Mouse (Mus musculus) embryonic facial prominence, embryonic 14.5 days (tissue): ENCODE results near the gene Ankrd6. TPM values are rescaled to one million over a fixed set of nuclear protein-coding genes. Genes with fewer than 3 reads are reported as not detected.

Experiments used
- ATAC-seq: fragments of 200-750 bp; cut with Nextera tagmentation; 2 replicates; pipeline ENCODE4 v1.8.0; 2017; ENCODE audit warnings: low read depth, moderate number of reproducible peaks, moderate TSS enrichment
- DNase-seq: peaks from one replicate; pipeline ENCODE4 v3.0.0-alpha.2; 2015; ENCODE audit warnings: low spot score
- H3K27ac ChIP-seq: fragments of 300-500 bp; sonication (generic); replicated peaks from 2 replicates; pipeline ENCODE4 v1.5.1; 2014; ENCODE audit warnings: low read depth, mild to moderate bottlenecking, low read length, moderate library complexity
- H3K27me3 ChIP-seq: fragments of 300-500 bp; sonication (generic); replicated peaks from 2 replicates; pipeline ENCODE4 v1.6.1; 2014; ENCODE audit warnings: low read length; ENCODE audit not compliant: control insufficient read depth, insufficient read depth
- H3K36me3 ChIP-seq: fragments of 300-500 bp; sonication (generic); 2 replicates; pipeline ENCODE4 v1.6.1; 2014; ENCODE audit warnings: low read length, mixed read lengths; ENCODE audit not compliant: control insufficient read depth, insufficient read depth
- H3K4me1 ChIP-seq: fragments of 300-500 bp; sonication (generic); 2 replicates; pipeline ENCODE4 v1.6.1; 2014; ENCODE audit warnings: antibody characterized with exemption, low read length; ENCODE audit not compliant: control insufficient read depth, insufficient read depth
- H3K4me2 ChIP-seq: fragments of 300-500 bp; sonication (generic); 2 replicates; pipeline ENCODE4 v1.6.1; 2014; ENCODE audit warnings: low read depth, mild to moderate bottlenecking, low read length, moderate library complexity, mixed read lengths
- H3K4me3 ChIP-seq: fragments of 300-500 bp; sonication (generic); 2 replicates; pipeline ENCODE4 v1.5.1; 2014; ENCODE audit warnings: low read depth, mild to moderate bottlenecking, low read length
- H3K9ac ChIP-seq: fragments of 300-500 bp; sonication (generic); 2 replicates; pipeline ENCODE4 v1.6.1; 2014; ENCODE audit warnings: low read depth, mild to moderate bottlenecking, low read length, moderate library complexity, mixed read lengths
- H3K9me3 ChIP-seq: fragments of 300-500 bp; sonication (generic); 2 replicates; pipeline ENCODE4 v1.6.1; 2016; ENCODE audit warnings: low read length; ENCODE audit not compliant: control insufficient read depth
- WGBS: fragments of 180-500 bp; shearing (Covaris S2); extraction: QIAGEN DNeasy Blood & Tissue Kit; methylation state at CpG from one replicate; pipeline ENCODE4 v1.1.7; 2014; 5-methylcytosine and 5-hydroxymethylcytosine counted together
- polyA plus RNA-seq: library from polyadenylated mRNA; unstranded; fragments of >200 nt; fragmentation: Nextera tagmentation; extraction: Ambion mirVana; gene quantifications from 2 replicates; pipeline ENCODE4 v1.2.1, GENCODE M21; 2014

Ankrd6 gene
- polyA plus RNA-seq, 1 experiment from 2014 or later, result 11.0 TPM

DNA sequence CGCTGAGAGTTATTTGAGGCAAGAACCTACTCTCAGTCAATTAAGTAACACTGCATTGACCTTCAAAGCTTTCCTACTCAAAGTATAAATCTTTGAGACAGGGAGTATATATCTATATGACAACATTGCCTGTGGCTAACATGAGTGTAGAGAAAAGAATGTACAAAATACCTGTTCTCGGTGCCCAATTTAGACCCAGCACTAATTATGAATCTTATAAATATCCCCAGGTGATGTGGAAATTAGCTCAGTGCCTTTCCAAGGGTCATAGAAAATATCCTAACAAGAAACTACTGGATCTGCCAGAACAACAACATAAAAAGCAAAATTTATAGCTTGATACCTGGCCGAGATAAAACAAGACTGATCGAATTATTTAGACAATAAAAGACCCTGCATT is 151.7 kb downstream of the Ankrd6 start:
- H3K4me2 ChIP-seq, result no peak overlapping the region
- H3K4me3 ChIP-seq, result no peak overlapping the region
- no peak overlapping the region for H3K27ac ChIP-seq
- H3K27me3 ChIP-seq, result no peaks in the 10 kb centered on the region
- no peaks in the 10 kb centered on the region for H3K9me3 ChIP-seq
- H3K4me1 ChIP-seq, result peaks cover 6% of the 10 kb centered on the region; the same call in 1 of the 2 replicates
- H3K36me3 ChIP-seq, result 0 out of 2 replicates have a peak, but pooled peaks cover 7% of the 10 kb centered on the region
- no peak for DNase-seq
- no peak overlapping the region for H3K9ac ChIP-seq
- 93% methylated on average over 4 of the region's 4 CpGs for WGBS
- ATAC-seq, result no peak

DNA sequence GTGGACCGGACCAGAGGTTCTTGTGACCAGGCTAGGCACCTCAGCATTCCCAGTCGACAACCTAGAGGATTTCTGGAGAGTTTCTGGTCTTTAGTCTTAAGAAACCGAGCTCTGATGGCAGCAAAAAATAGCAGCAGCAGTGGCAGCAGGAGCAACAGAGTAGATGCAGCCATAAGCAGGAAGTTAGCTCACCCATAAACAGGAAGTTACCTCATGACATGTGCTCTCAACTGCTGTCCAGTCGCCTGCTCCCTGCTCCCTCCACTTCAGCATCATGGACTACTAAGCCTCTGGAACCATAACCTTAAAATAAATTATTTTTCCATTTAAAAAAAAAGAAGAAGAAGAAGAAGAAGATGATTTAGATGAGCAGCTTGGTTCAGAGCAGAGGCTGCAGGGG is 161.6 kb downstream of the Ankrd6 start:
- Histone ChIP-seq H3K36me3 (no peaks in the 10 kb centered on the region), H3K4me3 (no peak overlapping the region), H3K4me1 (no peaks in the 10 kb centered on the region), H3K27ac (no peak overlapping the region), H3K4me2 (no peak overlapping the region), H3K9ac (no peak overlapping the region), H3K9me3 (no peaks in the 10 kb centered on the region), H3K27me3 (no peaks in the 10 kb centered on the region)
- DNase-seq, result no peak
- 85% methylated on average over 4 of the region's 4 CpGs for WGBS
- ATAC-seq, result no peak

DNA sequence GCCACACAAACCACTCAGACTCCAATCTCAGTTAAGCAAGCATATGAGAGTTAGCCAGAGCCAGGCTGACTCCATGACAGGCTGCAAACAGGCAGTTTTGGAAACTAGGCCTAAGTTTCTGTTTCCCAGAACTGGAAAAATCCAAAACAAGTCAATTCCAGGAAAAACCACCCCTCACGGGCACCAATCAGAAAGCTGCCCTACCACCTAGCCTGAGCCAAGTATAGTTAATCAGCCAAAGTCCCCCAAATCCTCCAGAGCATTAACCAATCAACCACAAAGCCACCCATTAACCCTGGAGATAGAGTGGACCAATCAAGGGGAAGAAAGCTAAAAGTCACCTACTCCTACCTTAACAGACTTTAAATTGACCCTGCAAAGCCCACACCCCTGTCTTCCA is 163.5 kb downstream of the Ankrd6 start:
- H3K36me3 ChIP-seq, result no peaks in the 10 kb centered on the region
- no peak overlapping the region for H3K9ac ChIP-seq
- H3K9me3 ChIP-seq, result no peaks in the 10 kb centered on the region
- no peak overlapping the region for H3K4me3 ChIP-seq
- DNase-seq (no peak), ATAC-seq (no peak)
- H3K27me3 ChIP-seq, result no peaks in the 10 kb centered on the region
- no peaks in the 10 kb centered on the region for H3K4me1 ChIP-seq
- no peak overlapping the region for H3K4me2 ChIP-seq
- WGBS, result 83% methylated on average over 1 of the region's 1 CpGs
- H3K27ac ChIP-seq, result no peak overlapping the region

DNA sequence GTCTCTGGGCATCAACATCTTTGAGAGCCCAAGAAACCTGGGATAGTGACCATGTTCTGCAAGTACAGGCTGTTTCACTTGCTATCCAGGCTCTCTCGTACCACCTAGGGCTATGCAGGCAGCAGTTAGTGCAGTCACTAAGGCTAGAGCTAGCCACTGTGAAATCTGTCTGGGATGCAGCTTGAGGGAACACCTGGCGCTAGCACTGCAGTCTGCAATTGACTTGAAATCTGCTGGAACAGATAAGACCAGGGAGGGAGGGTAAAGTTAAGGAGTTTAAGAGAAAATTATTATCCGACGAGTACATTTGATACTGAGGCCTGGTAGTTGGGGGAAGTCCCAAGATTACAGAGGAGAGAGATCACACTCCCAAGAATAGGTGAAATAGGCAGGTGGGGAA is 170.6 kb downstream of the Ankrd6 start:
- H3K36me3 ChIP-seq, result peaks cover 20% of the 10 kb centered on the region
- H3K4me3 ChIP-seq, result no peak overlapping the region
- H3K27me3 ChIP-seq, result no peaks in the 10 kb centered on the region
- WGBS, result 95% methylated on average over 4 of the region's 4 CpGs
- no peak overlapping the region for H3K9ac ChIP-seq
- DNase-seq (no peak), ATAC-seq (no peak)
- no peak overlapping the region for H3K27ac ChIP-seq
- H3K4me2 ChIP-seq, result no peak overlapping the region
- no peaks in the 10 kb centered on the region for H3K9me3 ChIP-seq
- no peaks in the 10 kb centered on the region for H3K4me1 ChIP-seq

DNA sequence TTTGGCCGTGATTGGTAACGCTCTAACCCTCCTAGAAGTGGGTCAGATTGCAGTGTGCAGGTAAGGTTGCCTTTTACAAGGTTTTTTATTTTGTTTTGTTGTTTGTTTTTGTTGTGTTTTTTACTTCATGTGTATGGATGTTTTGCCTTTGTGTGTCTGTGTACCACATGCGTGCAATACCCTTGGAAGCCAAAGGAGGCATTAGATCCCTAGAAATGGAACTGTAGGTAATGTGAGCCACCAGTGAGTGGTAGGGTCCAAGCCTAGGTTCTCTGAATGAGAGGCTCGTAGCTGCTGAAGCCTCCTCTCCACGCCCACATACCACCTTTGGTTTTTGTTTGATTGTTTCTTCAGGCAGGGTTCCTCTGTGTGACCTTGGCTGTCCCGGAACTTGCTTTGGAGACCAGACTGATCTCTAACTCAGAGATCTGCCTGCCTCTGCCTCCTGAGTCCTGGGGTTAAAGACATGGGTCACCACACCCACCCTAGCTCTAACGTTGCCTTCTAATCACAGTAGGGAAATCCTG is 180.3 kb downstream of the Ankrd6 start:
- H3K36me3 ChIP-seq, result peaks cover 86% of the 10 kb centered on the region
- no peak overlapping the region for H3K9ac ChIP-seq
- no peak overlapping the region for H3K4me3 ChIP-seq
- H3K27me3 ChIP-seq, result no peaks in the 10 kb centered on the region
- H3K4me2 ChIP-seq, result no peak overlapping the region
- ATAC-seq, result no peak
- H3K27ac ChIP-seq, result no peak overlapping the region
- no peaks in the 10 kb centered on the region for H3K4me1 ChIP-seq
- no peaks in the 10 kb centered on the region for H3K9me3 ChIP-seq
- DNase-seq, result no peak
- WGBS, result 91% methylated on average over 7 of the region's 7 CpGs

DNA sequence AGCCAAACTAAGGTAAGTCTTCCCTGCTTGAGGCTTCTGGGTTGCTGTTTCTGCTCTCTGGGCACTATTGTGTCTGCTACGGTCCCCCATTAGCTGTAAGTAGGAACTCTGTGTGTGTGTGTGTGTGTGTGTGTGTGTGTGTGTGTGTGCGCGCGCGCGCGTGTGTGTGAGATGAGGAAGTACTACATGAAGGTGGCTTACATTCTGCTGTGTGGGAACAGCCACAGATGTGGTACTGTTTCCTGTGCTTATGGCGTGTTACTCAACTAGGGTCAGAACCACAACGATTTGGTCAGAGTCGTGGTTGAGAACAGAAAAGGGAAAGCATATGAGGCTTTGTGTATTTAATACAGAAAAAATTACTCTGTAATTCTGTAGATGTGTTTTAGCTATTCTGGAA is 182.6 kb downstream of the Ankrd6 start:
- ATAC-seq (no peak), DNase-seq (no peak)
- Histone ChIP-seq H3K4me3 (no peak overlapping the region), H3K9ac (no peak overlapping the region), H3K36me3 (peaks cover 84% of the 10 kb centered on the region), H3K27ac (no peak overlapping the region), H3K27me3 (no peaks in the 10 kb centered on the region), H3K4me1 (no peaks in the 10 kb centered on the region), H3K9me3 (no peaks in the 10 kb centered on the region), H3K4me2 (no peak overlapping the region)
- 91% methylated on average over 10 of the region's 10 CpGs for WGBS

DNA sequence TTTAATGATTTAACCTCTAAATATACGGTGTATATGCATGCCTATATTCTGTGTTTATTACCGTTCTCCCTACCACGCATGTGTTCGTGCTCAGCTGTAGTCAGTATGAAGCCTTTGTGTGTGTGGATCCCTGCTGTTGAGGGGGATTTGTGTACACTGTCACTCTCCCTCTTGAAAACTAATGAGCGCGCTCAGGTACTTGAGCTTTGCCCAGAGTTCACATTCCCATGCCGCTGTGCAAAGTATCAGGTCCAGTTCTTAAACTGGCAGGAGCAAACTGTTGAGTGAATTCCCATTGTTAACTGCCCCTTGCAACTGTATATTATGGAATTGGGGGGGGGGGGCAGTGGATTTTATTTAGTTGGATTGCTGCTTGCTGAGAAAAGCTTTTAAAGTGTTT is 183.2 kb downstream of the Ankrd6 start:
- H3K9me3 ChIP-seq, result no peaks in the 10 kb centered on the region
- DNase-seq, result no peak
- H3K27me3 ChIP-seq, result no peaks in the 10 kb centered on the region
- no peak for ATAC-seq
- H3K27ac ChIP-seq, result no peak overlapping the region
- no peak overlapping the region for H3K4me2 ChIP-seq
- H3K36me3 ChIP-seq, result peaks cover 84% of the 10 kb centered on the region
- no peak overlapping the region for H3K9ac ChIP-seq
- H3K4me1 ChIP-seq, result no peaks in the 10 kb centered on the region
- H3K4me3 ChIP-seq, result no peak overlapping the region
- WGBS, result 91% methylated on average over 7 of the region's 7 CpGs

DNA sequence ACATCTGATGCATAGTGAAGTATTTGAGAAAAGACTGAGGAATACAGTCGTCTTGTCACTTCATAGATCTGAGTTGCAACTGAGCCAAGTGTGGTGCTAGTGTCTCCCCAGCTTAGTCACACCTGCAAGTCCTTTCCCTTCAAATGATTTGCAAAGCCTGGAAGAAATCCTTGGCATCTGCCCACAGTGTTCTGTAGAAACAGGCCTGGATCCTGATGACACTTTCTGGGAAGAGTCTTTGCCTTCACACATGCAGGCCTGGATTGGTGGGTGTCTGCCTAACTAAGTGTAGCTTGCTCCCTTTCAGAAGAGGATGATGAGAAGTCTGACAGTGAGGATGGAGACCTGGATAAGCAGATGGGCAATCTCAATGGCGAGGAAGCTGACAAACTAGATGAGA is 193.2 kb downstream of the Ankrd6 start:
- H3K27me3 ChIP-seq, result no peaks in the 10 kb centered on the region
- H3K4me2 ChIP-seq, result no peak overlapping the region
- H3K4me3 ChIP-seq, result no peak overlapping the region
- H3K27ac ChIP-seq, result no peak overlapping the region
- DNase-seq (no peak), ATAC-seq (no peak)
- H3K9me3 ChIP-seq, result no peaks in the 10 kb centered on the region
- 88% methylated on average over 2 of the region's 2 CpGs for WGBS
- no peaks in the 10 kb centered on the region for H3K4me1 ChIP-seq
- peaks cover 77% of the 10 kb centered on the region for H3K36me3 ChIP-seq
- no peak overlapping the region for H3K9ac ChIP-seq
